Mouse (Mus musculus) leukemia stem cell, adult 10-12 weeks (primary cell): Measurements from ENCODE around the gene Hmcn1. TPM values are rescaled to one million over a fixed set of nuclear protein-coding genes. Genes with fewer than 3 reads are reported as not detected.

Source experiments
- polyA plus RNA-seq: library from polyadenylated mRNA; stranded (reverse); fragments of >175 nt; gene quantifications from 2 replicates; pipeline ENCODE4 v1.2.3, GENCODE M21; 2012; ENCODE audit warnings: low replicate concordance

Hmcn1 gene
- 0.08 and 0.39 TPM in 2 replicates for polyA plus RNA-seq

GRCm38 (mm10) chr1:150993162-150994064 lies at the start of gene Hmcn1:
Hmcn1 (minus strand) TSS chr1:150993435.

Other genes starting within 250 kb of the Hmcn1 start
- gene Gm47985, start 189.1 kb upstream of the Hmcn1 start, polyA plus RNA-seq, result 0.34 and 0.76 TPM in 2 replicates
- 0.24 TPM in 1 of 2 replicates, not detected in the other for gene Gm8947, start 198.9 kb upstream of the Hmcn1 start, polyA plus RNA-seq
- 0.46 and 0.82 TPM in 2 replicates for gene Gm47995, start 205.0 kb upstream of the Hmcn1 start, polyA plus RNA-seq
- 0.50 and 0.81 TPM in 2 replicates for gene 3110040M04Rik, start 210.7 kb upstream of the Hmcn1 start, polyA plus RNA-seq
- 0.31 TPM in 1 of 2 replicates, not detected in the other for gene Gm47996, start 216.7 kb upstream of the Hmcn1 start, polyA plus RNA-seq